Mouse (Mus musculus) spleen, embryonic (tissue): ENCODE measurements around the gene Mrps35.

ENCODE experiments used
- CTCF ChIA-PET: fragments of 350-600 bp; sonication (Branson Sonifier 250); formaldehyde crosslinking; loops from one replicate; lab custom pipeline; 2022; lab: Charles Lee

Mrps35 gene

DNA sequence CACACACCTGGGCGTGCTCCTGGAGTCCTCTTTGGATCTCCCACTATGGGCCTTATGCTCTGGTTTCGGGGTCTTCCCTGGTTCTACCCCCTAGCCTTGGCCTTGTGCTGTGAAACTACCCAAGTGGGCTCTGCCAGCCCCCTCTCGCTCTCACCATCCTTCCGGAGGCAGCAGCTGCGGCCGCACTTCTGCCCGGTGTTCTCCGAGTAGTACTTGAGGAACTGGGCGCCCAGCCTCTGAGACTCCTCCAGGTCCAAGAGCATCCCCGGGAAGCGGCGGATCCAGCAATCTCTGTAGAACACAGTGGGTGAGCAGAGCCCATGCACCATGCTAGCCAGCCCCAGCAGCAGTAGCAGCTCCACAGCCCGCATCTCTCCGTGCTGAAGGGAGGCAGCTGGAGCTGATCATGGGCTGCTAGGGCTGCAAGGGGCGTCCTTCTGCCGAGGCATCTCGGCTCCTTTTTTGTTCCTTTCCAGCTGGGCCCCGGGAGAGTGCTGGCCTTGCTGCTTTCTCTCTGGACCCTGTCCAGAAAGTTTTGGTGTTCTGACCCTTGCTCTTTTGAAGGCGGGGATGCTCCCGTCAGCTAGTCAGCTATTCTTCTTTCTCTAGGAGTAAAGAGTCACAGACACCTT is 44.1 kb downstream of the Mrps35 start, which contains the start of gene Mansc4:
TSS of gene Mansc4 (minus strand) at position 439 of the 632 bp plus-strand sequence.
- CTCF ChIA-PET = no interaction called here

GRCm38 (mm10) chr6:147087736-147088135 is 45.2 kb downstream of the Mrps35 start:
- CTCF ChIA-PET = interaction anchor here (0.7 kb wide), 1 partner anchor 74 kb away, joined by 4 read pairs; no protein-coding TSS in a partner anchor

GRCm38 (mm10) chr6:147088517-147088916 is 46.0 kb downstream of the Mrps35 start:
- CTCF ChIA-PET = no interaction called here

DNA sequence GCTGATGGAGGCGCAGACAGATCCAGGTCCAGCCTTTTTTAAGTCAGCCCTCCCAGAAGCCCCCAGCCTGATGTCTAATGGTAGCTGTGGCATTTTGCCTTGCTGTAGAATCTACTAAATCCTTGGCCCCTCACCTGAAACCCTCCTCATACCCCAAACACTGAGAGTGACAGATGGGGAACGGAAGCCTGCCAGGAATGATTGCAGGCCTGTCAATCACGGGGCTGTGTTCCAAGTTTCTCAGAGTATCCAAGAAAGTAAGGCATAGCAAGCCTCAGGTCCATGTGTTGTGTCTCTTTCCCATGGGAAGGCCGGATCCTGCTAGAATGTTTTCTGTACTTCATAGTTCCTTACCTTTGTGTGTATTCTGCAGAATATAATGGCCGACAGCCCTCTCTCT is 47.6 kb downstream of the Mrps35 start:
- CTCF ChIA-PET = no interaction called here

DNA sequence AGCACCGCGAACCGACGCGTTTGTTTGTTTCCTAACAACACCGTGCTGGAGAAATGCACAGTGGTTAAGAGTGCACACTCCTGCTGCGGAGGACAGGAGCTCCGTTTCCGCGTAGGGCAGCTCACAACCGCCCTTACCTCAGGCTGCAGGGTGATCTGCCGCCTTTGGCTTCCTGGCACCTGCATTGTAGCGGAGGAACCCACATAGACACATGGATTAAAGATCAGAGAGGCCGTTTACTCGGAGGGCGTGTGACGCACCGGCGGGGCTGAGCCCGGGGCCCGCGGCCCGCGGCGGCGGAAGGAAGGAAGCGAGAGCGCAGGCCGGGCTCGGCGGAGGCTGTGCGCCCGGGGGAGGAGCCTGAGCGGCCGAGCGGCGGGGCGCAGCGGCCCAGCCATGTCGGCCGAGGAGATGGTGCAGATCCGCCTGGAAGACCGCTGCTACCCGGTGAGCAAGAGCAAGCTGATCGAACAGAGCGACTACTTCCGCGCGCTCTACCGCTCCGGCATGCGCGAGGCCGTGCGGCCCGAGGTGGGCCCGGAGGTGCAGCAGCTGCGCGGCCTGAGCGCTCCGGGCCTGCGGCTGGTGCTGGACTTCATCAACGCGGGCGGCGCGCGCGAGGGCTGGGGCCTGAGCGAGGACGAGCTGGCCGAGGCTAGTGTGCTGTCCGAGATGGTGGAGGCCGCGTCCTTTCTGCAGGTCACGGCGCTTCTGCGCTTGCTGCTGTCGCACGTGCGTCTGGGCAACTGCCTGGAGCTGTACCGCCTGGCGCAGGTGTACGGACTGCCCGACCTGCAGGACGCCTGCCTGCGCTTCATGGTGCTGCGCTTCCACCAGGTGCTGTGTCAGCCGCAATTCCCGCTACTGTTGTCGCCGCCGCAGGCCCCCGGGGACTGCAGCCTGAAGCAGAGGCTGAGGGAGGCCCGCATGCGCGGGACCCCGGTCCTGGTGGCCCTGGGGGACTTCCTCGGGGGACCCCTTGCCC is 48.9 kb downstream of the Mrps35 start, which contains the start of gene Klhl42:
TSS of gene Klhl42 (plus strand) at position 244 of the 985 bp plus-strand sequence.
- CTCF ChIA-PET = no interaction called here

- CTCF ChIA-PET = no interaction called here
Observed at GRCm38 (mm10) chr6:147092136-147092535, 49.6 kb downstream of the Mrps35 start.

- CTCF ChIA-PET = no interaction called here
Observed at GRCm38 (mm10) chr6:147094771-147095170, 52.2 kb downstream of the Mrps35 start.

- CTCF ChIA-PET = no interaction called here
Observed at GRCm38 (mm10) chr6:147096109-147096508, 53.5 kb downstream of the Mrps35 start.

- CTCF ChIA-PET = no interaction called here
Observed at GRCm38 (mm10) chr6:147096934-147097333, 54.4 kb downstream of the Mrps35 start.

- CTCF ChIA-PET = interaction anchor here (0.5 kb wide), 1 partner anchor 15 kb away, joined by 4 read pairs; no protein-coding TSS in a partner anchor
Observed at GRCm38 (mm10) chr6:147097346-147097929, 54.9 kb downstream of the Mrps35 start.

- CTCF ChIA-PET = interaction anchor here (0.9 kb wide), 1 partner anchor 13 kb away, joined by 3 read pairs; no protein-coding TSS in a partner anchor
Observed at GRCm38 (mm10) chr6:147099458-147100277, 57.1 kb downstream of the Mrps35 start.

DNA sequence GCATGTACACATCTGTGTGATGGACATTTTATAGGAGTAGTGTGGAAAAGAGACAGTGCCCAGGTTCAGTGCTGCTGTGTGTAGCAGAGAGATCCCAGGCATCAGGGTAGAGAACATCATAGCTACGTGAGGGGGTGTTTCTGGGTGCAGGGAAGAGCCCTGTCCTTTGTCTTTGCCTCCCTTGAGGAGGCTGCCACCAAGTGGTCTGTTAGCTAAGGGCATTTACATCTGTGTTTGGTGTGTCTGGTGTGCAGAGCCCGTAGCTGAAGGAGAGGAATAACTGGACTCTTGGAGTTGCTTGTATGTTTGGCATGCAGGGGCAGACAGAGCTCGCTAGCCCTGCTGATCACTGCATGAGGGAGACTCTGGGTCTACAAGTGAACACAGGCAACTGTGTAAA is 59.7 kb downstream of the Mrps35 start:
- CTCF ChIA-PET = interaction anchor here (0.7 kb wide), 1 partner anchor 84 kb away, joined by 3 read pairs; no protein-coding TSS in a partner anchor

- CTCF ChIA-PET = no interaction called here
Observed at GRCm38 (mm10) chr6:147105529-147105928, 63.0 kb downstream of the Mrps35 start.

DNA sequence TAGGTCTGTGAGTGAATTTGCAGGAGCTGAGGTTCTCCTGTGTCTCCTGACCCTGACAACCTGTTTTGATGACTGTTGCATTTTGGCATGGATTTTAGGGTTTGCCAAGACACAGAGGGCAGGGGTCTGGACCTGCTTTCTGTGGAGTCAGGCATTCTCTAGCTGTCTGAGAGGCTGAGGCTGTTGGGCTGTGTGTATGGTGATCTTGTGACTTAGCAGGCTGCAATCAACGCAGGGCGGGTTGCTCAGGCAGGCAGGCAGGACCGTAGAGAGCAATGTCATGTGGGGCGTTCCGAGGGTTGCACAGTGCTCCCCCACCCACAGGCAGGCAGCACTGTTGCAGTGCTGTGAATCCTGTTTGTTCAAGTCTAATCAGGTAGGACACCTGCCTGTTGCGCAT is 64.2 kb downstream of the Mrps35 start:
- CTCF ChIA-PET = no interaction called here

DNA sequence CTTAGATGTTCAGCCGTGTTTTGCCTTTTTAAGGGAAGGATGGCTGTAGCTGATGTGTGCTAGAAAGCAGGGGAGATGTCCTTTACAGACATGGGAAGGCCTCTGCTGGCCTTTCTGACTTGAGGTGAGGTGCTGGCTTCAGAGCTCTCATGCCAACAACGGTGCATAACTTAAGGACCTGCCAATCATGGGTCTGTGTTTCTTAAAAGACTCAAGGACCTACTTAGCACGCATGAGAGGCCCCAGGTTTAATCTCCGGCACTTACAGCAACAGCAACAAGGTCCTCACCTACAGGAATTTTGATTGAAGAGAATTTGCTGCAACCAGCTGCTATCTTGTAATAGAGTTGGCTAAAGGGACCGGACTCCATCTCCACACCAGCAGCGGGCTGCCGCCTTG is 66.7 kb downstream of the Mrps35 start:
- CTCF ChIA-PET = no interaction called here

GRCm38 (mm10) chr6:147116579-147116978 is 74.0 kb downstream of the Mrps35 start:
- CTCF ChIA-PET = interaction anchor here (0.6 to 1.1 kb wide), 2 partner anchors 95 to 1255 kb away, joined by 5 to 7 read pairs; no protein-coding TSS in a partner anchor

DNA sequence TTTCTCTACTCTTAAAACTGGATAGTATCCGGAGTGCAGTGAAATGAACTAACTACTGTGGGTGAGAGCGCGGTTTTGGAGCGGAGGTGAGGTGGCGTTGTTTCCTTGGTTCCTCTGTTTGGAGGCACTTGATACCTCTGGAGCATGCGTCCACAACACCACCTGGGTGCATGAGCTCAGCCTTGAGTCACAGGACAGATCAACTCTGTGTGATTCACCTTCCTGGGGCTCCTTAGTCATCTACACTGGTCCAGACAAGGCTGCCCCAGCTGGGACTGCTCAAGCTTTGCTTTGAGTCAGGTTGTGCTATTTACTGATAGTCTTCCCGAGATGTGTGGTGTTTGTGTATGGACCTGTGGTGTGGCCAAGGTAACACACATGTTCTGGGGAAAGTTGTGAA is 75.2 kb downstream of the Mrps35 start:
- CTCF ChIA-PET = interaction anchor here (0.9 to 1.1 kb wide), 2 partner anchors 53 to 96 kb away, joined by 3 to 5 read pairs; no protein-coding TSS in a partner anchor

GRCm38 (mm10) chr6:147118190-147118589 is 75.6 kb downstream of the Mrps35 start:
- CTCF ChIA-PET = no interaction called here

GRCm38 (mm10) chr6:147121320-147121719 is 78.8 kb downstream of the Mrps35 start:
- CTCF ChIA-PET = no interaction called here
